Mouse (Mus musculus): ENCODE data around the gene Stat6. TPM values are rescaled to one million over a fixed set of nuclear protein-coding genes. Genes with fewer than 3 reads are reported as not detected.

Gene Stat6
- polyA plus RNA-seq (2012; rRNA removed) = 75.6 and 87.4 TPM in 2 replicates

GRCm38 (mm10) chr10:127642772-127643552, at the start of gene Stat6:
Gene Stat6, plus strand, starts transcription at chr10:127642986.

GRCm38 (mm10) chr10:127620406-127621190, 22.2 kb upstream of the Stat6 start, which contains the start of gene Lrp1:
Gene Lrp1, minus strand, starts transcription at chr10:127621148.

GRCm38 (mm10) chr10:127666501-127667268, 23.9 kb downstream of the Stat6 start, which contains the start of gene Nemp1:
Gene Nemp1, plus strand, starts transcription at chr10:127666901.

GRCm38 (mm10) chr10:127668093-127669050, 25.6 kb downstream of the Stat6 start, which contains the start of gene Nab2:
Gene Nab2, minus strand, starts transcription at chr10:127668568.

GRCm38 (mm10) chr10:127704766-127705220, 62.0 kb downstream of the Stat6 start, which contains the start of gene Myo1a:
Gene Myo1a, plus strand, starts transcription at chr10:127705170.

Other genes starting within 250 kb of the Stat6 start
- 2.7 and 3.1 TPM in 2 replicates for gene Stac3, start 141.3 kb upstream of the Stat6 start, polyA plus RNA-seq (2012; rRNA removed)
- gene Ndufa4l2, start 128.0 kb upstream of the Stat6 start, polyA plus RNA-seq (2012; rRNA removed) = 23.2 and 29.9 TPM in 2 replicates
- 133 and 139 TPM in 2 replicates for gene Shmt2, start 120.5 kb upstream of the Stat6 start, polyA plus RNA-seq (2012; rRNA removed)
- 0.11 and 0.40 TPM in 2 replicates for gene Nxph4, start 108.4 kb upstream of the Stat6 start, polyA plus RNA-seq (2012; rRNA removed)
- gene Lrp1, start 21.8 kb upstream of the Stat6 start, polyA plus RNA-seq (2012; rRNA removed) = 289 and 317 TPM in 2 replicates
- gene Nemp1, start 23.9 kb downstream of the Stat6 start, polyA plus RNA-seq (2012; rRNA removed) = 3.8 and 4.5 TPM in 2 replicates
- 70.9 and 87.8 TPM in 2 replicates for gene Nab2, start 25.6 kb downstream of the Stat6 start, polyA plus RNA-seq (2012; rRNA removed)
- gene Myo1a, start 62.2 kb downstream of the Stat6 start, polyA plus RNA-seq (2012; rRNA removed) = 1.5 and 1.8 TPM in 2 replicates
- gene Tac2, start 81.5 kb downstream of the Stat6 start, polyA plus RNA-seq (2012; rRNA removed) = 1.1 TPM in 1 of 2 replicates, not detected in the other
- gene Zbtb39, start 96.6 kb downstream of the Stat6 start, polyA plus RNA-seq (2012; rRNA removed) = 10.2 and 12.5 TPM in 2 replicates
- gene Gpr182, start 108.7 kb downstream of the Stat6 start, polyA plus RNA-seq (2012; rRNA removed) = 6.9 and 7.2 TPM in 2 replicates
- gene Rdh1, start 116.7 kb downstream of the Stat6 start, polyA plus RNA-seq (2012; rRNA removed) = 0.27 and 0.28 TPM in 2 replicates
- 0.84 and 1.1 TPM in 2 replicates for gene Rdh16f1, start 116.8 kb downstream of the Stat6 start, polyA plus RNA-seq (2012; rRNA removed)
- gene Rdh9, start 133.4 kb downstream of the Stat6 start, polyA plus RNA-seq (2012; rRNA removed) = 0.48 TPM in 1 of 2 replicates, not detected in the other
- gene Rdh16, start 158.2 kb downstream of the Stat6 start, polyA plus RNA-seq (2012; rRNA removed) = 0.12 and 0.18 TPM in 2 replicates
- gene Rdh19, start 206.9 kb downstream of the Stat6 start, polyA plus RNA-seq (2012; rRNA removed) = not detected in 2 replicates
- gene Rdh16f2, start 223.5 kb downstream of the Stat6 start, polyA plus RNA-seq (2012; rRNA removed) = 0.24 TPM in 1 of 2 replicates, not detected in the other
- gene Rdh7, start 245.8 kb downstream of the Stat6 start, polyA plus RNA-seq (2012; rRNA removed) = 0.29 and 1.0 TPM in 2 replicates

All from ovary, adult 2 months (tissue).